Mouse (Mus musculus): ENCODE measurements around the gene Dnajc6. TPM values are rescaled to one million over a fixed set of nuclear protein-coding genes. Genes with fewer than 3 reads are reported as not detected.

Dnajc6 gene
- polyA plus RNA-seq, 1 experiment from 2014 or later: 57.4 TPM

- no peak overlapping the region for H3K4me2 ChIP-seq
- no peak overlapping the region for H3K27ac ChIP-seq (replicated peaks)
- no peak for ATAC-seq (ENCODE audit: low FRiP score)
- WGBS: 63% methylated on average over 5 of the region's 5 CpGs
- H3K36me3 ChIP-seq: no peaks in the 10 kb centered on the region
- no peaks in the 10 kb centered on the region for H3K9me3 ChIP-seq (replicated peaks)
- H3K4me1 ChIP-seq: 0 out of 2 replicates have a peak, but pooled peaks cover 2% of the 10 kb centered on the region
- no peak overlapping the region for H3K4me3 ChIP-seq (replicated peaks)
- no peak overlapping the region for H3K9ac ChIP-seq (replicated peaks)
- H3K27me3 ChIP-seq (replicated peaks): no peaks in the 10 kb centered on the region
Measured at GRCm38 (mm10) chr4:101669161-101669560, 172.7 kb downstream of the Dnajc6 start.

GRCm38 (mm10) chr4:101669811-101670210 is 173.4 kb downstream of the Dnajc6 start:
- no peak for ATAC-seq (ENCODE audit: low FRiP score)
- no peak overlapping the region for H3K4me2 ChIP-seq
- no peak overlapping the region for H3K9ac ChIP-seq (replicated peaks)
- WGBS: 86% methylated on average over 5 of the region's 5 CpGs
- no peaks in the 10 kb centered on the region for H3K27me3 ChIP-seq (replicated peaks)
- H3K36me3 ChIP-seq: no peaks in the 10 kb centered on the region
- H3K4me1 ChIP-seq: 0 out of 2 replicates have a peak, but pooled peaks cover 2% of the 10 kb centered on the region
- no peak overlapping the region for H3K27ac ChIP-seq (replicated peaks)
- no peaks in the 10 kb centered on the region for H3K9me3 ChIP-seq (replicated peaks)
- no peak overlapping the region for H3K4me3 ChIP-seq (replicated peaks)

- Histone ChIP-seq H3K9me3 (replicated peaks) (no peaks in the 10 kb centered on the region), H3K4me2 (no peak overlapping the region), H3K4me3 (replicated peaks) (no peak overlapping the region), H3K9ac (replicated peaks) (no peak overlapping the region), H3K27me3 (replicated peaks) (no peaks in the 10 kb centered on the region), H3K27ac (replicated peaks) (no peak overlapping the region), H3K4me1 (no peaks in the 10 kb centered on the region), H3K36me3 (no peaks in the 10 kb centered on the region)
- ATAC-seq (ENCODE audit: low FRiP score): no peak
- 83% methylated on average over 5 of the region's 5 CpGs for WGBS
Measured at GRCm38 (mm10) chr4:101674790-101675189, 178.3 kb downstream of the Dnajc6 start.

- Histone ChIP-seq H3K36me3 (no peaks in the 10 kb centered on the region), H3K4me2 (no peak overlapping the region), H3K4me3 (replicated peaks) (no peak overlapping the region), H3K9ac (replicated peaks) (no peak overlapping the region), H3K27me3 (replicated peaks) (no peaks in the 10 kb centered on the region), H3K4me1 (no peaks in the 10 kb centered on the region), H3K9me3 (replicated peaks) (no peaks in the 10 kb centered on the region), H3K27ac (replicated peaks) (no peak overlapping the region)
- 70% methylated on average over 4 of the region's 4 CpGs for WGBS
- no peak for ATAC-seq (ENCODE audit: low FRiP score)
Measured at GRCm38 (mm10) chr4:101675726-101676125, 179.3 kb downstream of the Dnajc6 start.

- 89% methylated on average over 4 of the region's 4 CpGs for WGBS
- Histone ChIP-seq H3K4me3 (replicated peaks) (no peak overlapping the region), H3K27ac (replicated peaks) (no peak overlapping the region), H3K36me3 (no peaks in the 10 kb centered on the region), H3K27me3 (replicated peaks) (no peaks in the 10 kb centered on the region), H3K9me3 (replicated peaks) (no peaks in the 10 kb centered on the region), H3K4me2 (no peak overlapping the region), H3K4me1 (no peaks in the 10 kb centered on the region), H3K9ac (replicated peaks) (no peak overlapping the region)
- no peak for ATAC-seq (ENCODE audit: low FRiP score)
Measured at GRCm38 (mm10) chr4:101682620-101683019, 186.2 kb downstream of the Dnajc6 start.

- H3K36me3 ChIP-seq: no peaks in the 10 kb centered on the region
- H3K9ac ChIP-seq (replicated peaks): no peak overlapping the region
- WGBS: 89% methylated on average over 3 of the region's 3 CpGs
- no peak for ATAC-seq (ENCODE audit: low FRiP score)
- no peak overlapping the region for H3K4me3 ChIP-seq (replicated peaks)
- no peaks in the 10 kb centered on the region for H3K4me1 ChIP-seq
- H3K27ac ChIP-seq (replicated peaks): no peak overlapping the region
- H3K27me3 ChIP-seq (replicated peaks): no peaks in the 10 kb centered on the region
- H3K9me3 ChIP-seq (replicated peaks): no peaks in the 10 kb centered on the region
- no peak overlapping the region for H3K4me2 ChIP-seq
Measured at GRCm38 (mm10) chr4:101683086-101683485, 186.6 kb downstream of the Dnajc6 start.

- Histone ChIP-seq H3K27me3 (replicated peaks) (no peaks in the 10 kb centered on the region), H3K9me3 (replicated peaks) (no peaks in the 10 kb centered on the region), H3K4me3 (replicated peaks) (no peak overlapping the region), H3K9ac (replicated peaks) (no peak overlapping the region), H3K27ac (replicated peaks) (no peak overlapping the region), H3K36me3 (no peaks in the 10 kb centered on the region), H3K4me2 (no peak overlapping the region), H3K4me1 (no peaks in the 10 kb centered on the region)
- no peak for ATAC-seq (ENCODE audit: low FRiP score)
- 93% methylated on average over 3 of the region's 3 CpGs for WGBS
Measured at GRCm38 (mm10) chr4:101684821-101685220, 188.4 kb downstream of the Dnajc6 start.

- Histone ChIP-seq H3K4me3 (replicated peaks) (no peak overlapping the region), H3K4me1 (no peaks in the 10 kb centered on the region), H3K4me2 (no peak overlapping the region), H3K27ac (replicated peaks) (no peak overlapping the region), H3K9ac (replicated peaks) (no peak overlapping the region), H3K9me3 (replicated peaks) (no peaks in the 10 kb centered on the region), H3K27me3 (replicated peaks) (no peaks in the 10 kb centered on the region), H3K36me3 (no peaks in the 10 kb centered on the region)
- 83% methylated on average over 13 of the region's 13 CpGs for WGBS
- ATAC-seq (ENCODE audit: low FRiP score): no peak
Measured at GRCm38 (mm10) chr4:101686227-101686810, 189.9 kb downstream of the Dnajc6 start.

GRCm38 (mm10) chr4:101689241-101689640 is 192.8 kb downstream of the Dnajc6 start:
- 90% methylated on average over 4 of the region's 4 CpGs for WGBS
- H3K27me3 ChIP-seq (replicated peaks): no peaks in the 10 kb centered on the region
- no peaks in the 10 kb centered on the region for H3K36me3 ChIP-seq
- H3K27ac ChIP-seq (replicated peaks): no peak overlapping the region
- ATAC-seq (ENCODE audit: low FRiP score): no peak
- H3K9ac ChIP-seq (replicated peaks): no peak overlapping the region
- no peak overlapping the region for H3K4me2 ChIP-seq
- H3K9me3 ChIP-seq (replicated peaks): no peaks in the 10 kb centered on the region
- H3K4me1 ChIP-seq: no peaks in the 10 kb centered on the region
- no peak overlapping the region for H3K4me3 ChIP-seq (replicated peaks)

- Histone ChIP-seq H3K27me3 (replicated peaks) (no peaks in the 10 kb centered on the region), H3K9ac (replicated peaks) (no peak overlapping the region), H3K9me3 (replicated peaks) (no peaks in the 10 kb centered on the region), H3K4me2 (no peak overlapping the region), H3K36me3 (no peaks in the 10 kb centered on the region), H3K4me1 (no peaks in the 10 kb centered on the region), H3K4me3 (replicated peaks) (no peak overlapping the region), H3K27ac (replicated peaks) (no peak overlapping the region)
- no peak for ATAC-seq (ENCODE audit: low FRiP score)
- WGBS: 83% methylated on average over 5 of the region's 5 CpGs
Measured at GRCm38 (mm10) chr4:101689645-101690044, 193.2 kb downstream of the Dnajc6 start.

Data from neural tube, embryonic 15.5 days (tissue).